Mouse (Mus musculus) right cerebral cortex, adult 2 months (tissue): ENCODE data around the gene Olfr1224-ps1.
"Not testable (repeated sequence)": the region's sequence is repeated elsewhere in the genome, so short reads cannot be mapped to it uniquely, and the experiment has no call there.

Source experiments
- DNase-seq, 2 experiments: peaks; one replicate each; pipeline ENCODE4 v3.0.0; 2021 to 2022; ENCODE audit warnings: low spot score in 2 of 2

Gene Olfr1224-ps1

DNA sequence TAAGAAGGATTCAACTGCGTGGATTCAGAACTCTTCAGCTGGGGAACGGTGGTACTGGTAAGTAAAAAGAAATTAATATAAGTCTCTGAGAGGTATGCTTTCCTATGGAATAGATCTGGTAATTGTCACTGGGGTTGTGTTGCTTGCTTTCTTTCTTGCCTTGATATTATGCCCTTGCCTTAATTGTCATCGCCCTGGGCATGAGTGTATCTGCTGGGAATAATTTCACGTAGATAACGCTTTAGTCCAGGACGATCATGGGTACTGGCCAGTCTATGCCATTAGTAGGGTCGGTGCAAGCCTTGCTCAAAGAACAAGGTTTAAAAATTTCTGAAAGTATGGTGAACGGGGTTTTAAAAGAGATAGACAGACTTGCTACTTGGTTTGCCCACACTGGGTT is at the start of gene Olfr1224-ps1:
Olfr1224-ps1 (minus strand) TSS at position 101 of the 400 bp plus-strand sequence.
- not testable (repeated sequence) for DNase-seq

DNA sequence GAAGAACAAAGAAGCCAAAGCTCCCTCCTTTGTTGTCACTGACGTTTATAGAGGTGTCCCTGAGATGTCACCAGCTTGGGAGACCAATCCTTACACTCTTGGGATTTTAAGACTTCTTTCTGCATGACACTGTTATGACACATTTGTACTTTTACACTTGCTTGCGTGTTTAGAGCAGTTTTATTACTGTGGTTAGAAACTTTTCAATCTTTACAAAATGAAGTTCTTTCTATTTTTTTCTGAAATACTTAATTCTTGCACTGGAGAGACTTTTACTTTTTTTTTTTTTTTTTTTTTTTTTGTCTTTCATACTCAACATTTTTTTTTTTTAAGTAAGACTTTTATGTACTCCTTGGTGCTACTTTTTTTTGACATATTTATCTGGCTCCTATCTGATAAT is 36.1 kb upstream of the Olfr1224-ps1 start, which contains the start of gene Olfr1226:
Olfr1226 (minus strand) TSS at position 101 of the 400 bp plus-strand sequence.
- no peak for DNase-seq

DNA sequence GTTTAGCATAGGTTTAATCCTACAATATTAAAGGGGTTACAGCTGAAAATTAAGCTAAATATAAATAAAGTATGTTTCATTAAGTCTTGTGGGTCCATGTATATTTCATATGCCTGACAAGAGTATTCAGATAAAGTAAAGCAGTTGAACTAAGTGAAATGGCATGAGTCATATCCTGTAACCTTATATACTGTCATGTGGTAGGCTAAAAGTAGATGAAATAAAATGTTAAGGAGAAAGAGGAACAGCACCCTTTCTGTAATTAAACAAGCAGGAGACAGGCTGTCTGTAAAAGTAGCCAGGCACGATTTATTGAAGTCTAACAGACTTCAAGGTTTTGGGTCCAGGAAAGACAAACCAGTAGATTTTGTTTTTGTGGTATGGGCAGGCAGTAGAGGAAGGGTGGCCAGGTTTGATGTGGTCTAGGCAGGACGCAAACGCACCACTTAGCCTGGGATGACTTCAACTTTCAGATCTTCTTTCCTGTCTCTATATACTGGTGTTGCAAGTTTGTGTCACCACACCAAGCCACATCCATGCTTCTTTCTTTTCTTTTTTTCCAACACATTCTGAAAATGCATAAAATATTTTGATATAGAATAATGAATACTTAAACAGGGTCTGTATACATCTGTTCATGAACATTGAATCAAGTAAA is 32.6 kb upstream of the Olfr1224-ps1 start:
- no peak for DNase-seq

- DNase-seq, result no peak
Measured at GRCm38 (mm10) chr2:89174569-89174968, 10.7 kb upstream of the Olfr1224-ps1 start, which contains the start of gene Olfr1225. Gene Olfr1225 (minus strand): TSS chr2:89174669.

DNA sequence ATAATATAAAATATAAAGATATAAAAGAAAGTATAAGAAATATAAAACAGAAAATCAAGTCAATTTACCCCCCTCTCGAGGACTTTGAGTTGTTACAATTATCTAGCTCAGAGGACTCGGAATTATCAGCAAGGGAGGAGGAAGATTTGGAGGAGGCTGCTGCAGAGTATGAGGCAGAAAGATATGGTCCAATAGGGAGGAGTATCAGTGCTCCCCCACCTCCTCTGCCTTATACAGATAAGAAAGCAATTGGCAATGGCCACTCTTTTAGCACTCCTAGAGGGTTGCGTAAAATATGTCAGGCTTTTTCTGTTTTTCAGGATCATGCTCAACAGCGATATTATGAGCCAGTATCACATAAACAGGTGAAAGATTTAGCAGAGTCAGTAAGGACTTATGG is 820 bp upstream of the Olfr1224-ps1 start:
- not testable (repeated sequence) for DNase-seq

DNA sequence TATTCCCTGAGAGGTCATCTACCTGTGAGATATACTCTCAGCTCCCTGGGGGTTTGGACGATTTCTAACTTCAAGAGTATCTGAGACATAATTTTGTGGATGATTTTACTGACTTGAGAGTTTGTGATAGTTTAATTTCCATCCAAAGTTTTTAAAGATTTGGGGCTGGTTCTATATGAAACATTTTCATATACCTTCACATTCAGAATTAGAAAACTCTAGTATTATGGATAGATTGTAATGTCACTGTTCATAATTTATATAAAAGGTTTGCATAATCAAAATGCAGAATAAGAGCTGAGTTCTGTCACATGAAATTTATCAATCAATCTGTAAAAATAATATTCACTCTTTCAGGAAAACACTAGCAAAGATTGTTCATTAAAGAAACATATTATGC is 12.4 kb downstream of the Olfr1224-ps1 start, which contains the start of gene Olfr1223:
Olfr1223 (minus strand) TSS at position 101 of the 400 bp plus-strand sequence.
- DNase-seq, result no peak

DNA sequence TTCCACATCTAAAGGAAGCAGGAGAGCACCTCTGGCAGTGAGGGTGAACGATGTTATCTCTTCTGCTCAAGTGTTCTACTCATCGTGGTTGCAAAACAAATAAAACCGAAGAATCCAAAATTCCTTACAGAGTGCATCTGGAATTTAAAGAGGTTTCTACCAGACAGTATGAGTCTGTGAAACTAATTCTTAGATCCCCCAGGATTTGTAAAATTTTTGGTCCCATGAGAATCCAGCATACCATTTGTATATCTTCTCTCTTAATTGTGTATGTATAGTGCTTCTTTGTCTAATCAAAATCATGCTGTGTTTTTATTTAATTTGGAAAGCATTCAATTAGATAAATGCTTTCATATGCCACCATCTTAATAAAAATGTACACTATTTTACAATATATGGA is 30.9 kb downstream of the Olfr1224-ps1 start, which contains the start of gene Olfr1222:
Olfr1222 (minus strand) TSS at position 101 of the 400 bp plus-strand sequence.
- DNase-seq, result no peak

- no peak for DNase-seq
Measured at GRCm38 (mm10) chr2:89117183-89117582, 46.7 kb downstream of the Olfr1224-ps1 start, which contains the start of gene Olfr1221. Gene Olfr1221 (minus strand): TSS chr2:89117283.

GRCm38 (mm10) chr2:89106735-89107134 is 57.2 kb downstream of the Olfr1224-ps1 start, which contains the start of gene Olfr1220:
Gene Olfr1220 (minus strand): TSS chr2:89106835.
- no peak for DNase-seq

DNA sequence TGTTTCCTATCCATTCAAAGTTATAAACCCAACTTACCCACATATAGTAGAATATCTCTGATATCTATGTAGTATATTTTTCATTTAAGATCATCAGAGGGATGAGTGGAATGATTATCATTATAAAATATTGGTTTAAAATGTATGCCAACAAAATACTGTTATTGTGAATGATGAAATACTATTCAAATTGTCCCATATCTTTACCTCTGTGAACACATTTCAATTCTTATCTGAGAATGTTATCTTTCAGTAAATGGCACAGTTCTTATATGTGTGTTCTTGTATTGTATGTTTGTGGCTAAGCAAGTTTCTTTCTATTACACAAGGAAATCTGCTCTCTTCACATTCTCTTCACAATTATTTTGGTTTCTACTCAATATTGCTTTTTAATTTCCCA is 58.2 kb downstream of the Olfr1224-ps1 start:
- no peak for DNase-seq
